Mouse (Mus musculus) small intestine, adult 2 months (tissue): ENCODE results near the gene Egflam. TPM values are rescaled to one million over a fixed set of nuclear protein-coding genes. Genes with fewer than 3 reads are reported as not detected.

Experiments used
- H3K27ac ChIP-seq: fragments of 200-500 bp; 2 replicates; pipeline ENCODE4 v1.5.1; 2012; ENCODE audit warnings: low read depth, low read length, control low read depth, inconsistent platforms; ENCODE audit not compliant: insufficient read depth
- H3K27me3 ChIP-seq: fragments of 200-500 bp; 2 replicates; pipeline ENCODE4 v1.6.1; 2012; ENCODE audit warnings: mild to moderate bottlenecking, moderate library complexity, low read length, inconsistent platforms; ENCODE audit not compliant: control insufficient read depth, insufficient read depth
- H3K36me3 ChIP-seq: fragments of 200-500 bp; 2 replicates; pipeline ENCODE4 v1.6.1; 2012; ENCODE audit warnings: mild to moderate bottlenecking, low read length, control low read depth, inconsistent platforms; ENCODE audit not compliant: control insufficient read depth, insufficient read depth
- H3K4me1 ChIP-seq: fragments of 200-500 bp; 2 replicates; pipeline ENCODE4 v1.6.1; 2012; ENCODE audit warnings: low read length, inconsistent platforms, mixed read lengths; ENCODE audit not compliant: control insufficient read depth, insufficient read depth, insufficient read length
- H3K4me3 ChIP-seq: fragments of 200-500 bp; 2 replicates; pipeline ENCODE4 v1.5.1; 2012; ENCODE audit warnings: low read depth, mild to moderate bottlenecking, control low read depth, inconsistent platforms, low read length, moderate library complexity
- CTCF ChIP-seq: fragments of 200-500 bp; IDR thresholded peaks from 2 replicates; pipeline ENCODE4 v1.5.1; 2012; ENCODE audit warnings: low read depth, mild to moderate bottlenecking, control low read depth, inconsistent platforms, low read length, moderate library complexity, mixed read lengths; ENCODE audit not compliant: insufficient replicate concordance, insufficient read length; ENCODE audit errors: extremely low read depth
- POLR2A ChIP-seq: fragments of 200-500 bp; IDR thresholded peaks from 2 replicates; pipeline ENCODE4 v1.6.1; 2012; ENCODE audit warnings: low read depth, mild to moderate bottlenecking, control low read depth, inconsistent platforms, low read length, moderate library complexity
- WGBS: fragments of 180-500 bp; shearing (Covaris S2); methylation state at CpG from one replicate; pipeline ENCODE4 v1.1.7; 2018; 5-methylcytosine and 5-hydroxymethylcytosine counted together
- polyA plus RNA-seq: library from polyadenylated mRNA; depleted of rRNA; stranded (reverse); fragments of >200 nt; gene quantifications from 2 replicates; pipeline ENCODE4 v1.2.3, GENCODE M21; 2012

Gene Egflam
- polyA plus RNA-seq, 1 experiment: 1.3 TPM

- Histone ChIP-seq H3K4me1 (peaks cover 7% of the 10 kb centered on the region; the same call in 1 of the 2 replicates), H3K27ac (no peak overlapping the region), H3K27me3 (peaks cover 16% of the 10 kb centered on the region), H3K36me3 (no peaks in the 10 kb centered on the region), H3K4me3 (peak overlapping the region; percentile 64)
- TF ChIP-seq POLR2A: no peak
- TF ChIP-seq CTCF: no peak
- WGBS: 11% methylated on average over 8 of the region's 8 CpGs
Observed at GRCm38 (mm10) chr15:7397446-7397817, 763 bp downstream of the Egflam start.

- Histone ChIP-seq H3K27ac (no peak overlapping the region), H3K27me3 (no peaks in the 10 kb centered on the region), H3K4me3 (no peak overlapping the region), H3K4me1 (no peaks in the 10 kb centered on the region), H3K36me3 (no peaks in the 10 kb centered on the region)
- WGBS: 80% methylated on average over 4 of the region's 4 CpGs
- TF ChIP-seq CTCF: no peak
- no peak for TF ChIP-seq POLR2A
Observed at GRCm38 (mm10) chr15:7383349-7383748, 14.8 kb downstream of the Egflam start.

- no peak overlapping the region for H3K27ac ChIP-seq
- H3K4me1 ChIP-seq: no peaks in the 10 kb centered on the region
- no peaks in the 10 kb centered on the region for H3K27me3 ChIP-seq
- no peak overlapping the region for H3K4me3 ChIP-seq
- H3K36me3 ChIP-seq: no peaks in the 10 kb centered on the region
- TF ChIP-seq POLR2A (no peak), CTCF (no peak)
- WGBS: 66% methylated on average over 10 of the region's 10 CpGs
Observed at GRCm38 (mm10) chr15:7382457-7382856, 15.7 kb downstream of the Egflam start.

- no peaks in the 10 kb centered on the region for H3K27me3 ChIP-seq
- no peak for TF ChIP-seq CTCF
- TF ChIP-seq POLR2A: no peak
- H3K4me1 ChIP-seq: no peaks in the 10 kb centered on the region
- 65% methylated on average over 1 of the region's 1 CpGs for WGBS
- H3K27ac ChIP-seq: no peak overlapping the region
- no peaks in the 10 kb centered on the region for H3K36me3 ChIP-seq
- no peak overlapping the region for H3K4me3 ChIP-seq
Observed at GRCm38 (mm10) chr15:7352635-7353051, 45.6 kb downstream of the Egflam start.

- H3K27me3 ChIP-seq: no peaks in the 10 kb centered on the region
- no peaks in the 10 kb centered on the region for H3K36me3 ChIP-seq
- no peaks in the 10 kb centered on the region for H3K4me1 ChIP-seq
- no peak for TF ChIP-seq POLR2A
- H3K4me3 ChIP-seq: no peak overlapping the region
- WGBS: 62% methylated on average over 5 of the region's 5 CpGs
- no peak overlapping the region for H3K27ac ChIP-seq
Observed at GRCm38 (mm10) chr15:7340703-7341309, 57.4 kb downstream of the Egflam start.

- Histone ChIP-seq H3K27ac (no peak overlapping the region), H3K4me1 (no peaks in the 10 kb centered on the region), H3K4me3 (no peak overlapping the region), H3K36me3 (no peaks in the 10 kb centered on the region), H3K27me3 (no peaks in the 10 kb centered on the region)
- TF ChIP-seq POLR2A (no peak), CTCF (no peak)
- WGBS: 79% methylated on average over 11 of the region's 11 CpGs
Observed at GRCm38 (mm10) chr15:7334517-7335298, 63.5 kb downstream of the Egflam start.

GRCm38 (mm10) chr15:7332875-7333274, 65.3 kb downstream of the Egflam start:
- Histone ChIP-seq H3K36me3 (no peaks in the 10 kb centered on the region), H3K4me3 (no peak overlapping the region), H3K27ac (no peak overlapping the region), H3K4me1 (no peaks in the 10 kb centered on the region), H3K27me3 (no peaks in the 10 kb centered on the region)
- TF ChIP-seq CTCF (no peak), POLR2A (no peak)
- 90% methylated on average over 1 of the region's 1 CpGs for WGBS
